Mouse (Mus musculus) myocyte (in vitro differentiated cells): Measurements from ENCODE around the gene Gm9733. TPM values are rescaled to one million over a fixed set of nuclear protein-coding genes. Genes with fewer than 3 reads are reported as not detected.
"Not testable (repeated sequence)": the region's sequence is repeated elsewhere in the genome, so short reads cannot be mapped to it uniquely, and the experiment has no call there.

Source experiments
- H3K27me3 ChIP-seq: one replicate; pipeline ENCODE4 v1.6.1; 2011; ENCODE audit not compliant: control insufficient read depth, insufficient read depth, insufficient read length
- H3K36me3 ChIP-seq: one replicate; pipeline ENCODE4 v1.6.1; 2011; ENCODE audit not compliant: control insufficient read depth, insufficient read depth
- H3K4me2 ChIP-seq: one replicate; pipeline ENCODE4 v1.6.1; 2011; ENCODE audit warnings: low read depth, control low read depth
- H3K4me3 ChIP-seq: one replicate; pipeline ENCODE4 v1.5.1; 2011; ENCODE audit warnings: mild to moderate bottlenecking, control low read depth, moderate library complexity
- H3K79me2 ChIP-seq: one replicate; pipeline ENCODE4 v1.6.1; 2011; ENCODE audit not compliant: control insufficient read depth, insufficient read depth
- H3ac ChIP-seq: one replicate; pipeline ENCODE4 v1.6.1; 2011; ENCODE audit not compliant: control insufficient read depth, insufficient read length
- CEBPB ChIP-seq: IDR thresholded peaks from 2 replicates; pipeline ENCODE4 v1.6.1; 2011; ENCODE audit warnings: mild to moderate bottlenecking, moderate library complexity; ENCODE audit not compliant: poor library complexity, insufficient read depth, severe bottlenecking
- E2F4 ChIP-seq: IDR thresholded peaks from one replicate; pipeline ENCODE4 v1.6.1; 2011; ENCODE audit warnings: mild to moderate bottlenecking, control low read depth, moderate library complexity; ENCODE audit not compliant: insufficient read depth
- MAX ChIP-seq: IDR thresholded peaks from one replicate; pipeline ENCODE4 v1.6.1; 2011; ENCODE audit warnings: low read depth, mild to moderate bottlenecking, control low read depth
- MYOD1 ChIP-seq, 3 experiments: IDR thresholded peaks; one replicate each; pipeline ENCODE4 v1.6.1; 2011; ENCODE audit warnings: control low read depth in 2 of 3, low read depth in 2 of 3, mild to moderate bottlenecking in 2 of 3, moderate library complexity in 1 of 3; ENCODE audit not compliant: insufficient read length in 2 of 3, control insufficient read depth in 1 of 3
- MYOG ChIP-seq, 3 experiments: IDR thresholded peaks; one replicate each; pipeline ENCODE4 v1.6.1; 2011; ENCODE audit warnings: control low read depth in 2 of 3, low read depth in 2 of 3, mild to moderate bottlenecking in 2 of 3; ENCODE audit not compliant: insufficient read length in 2 of 3, control insufficient read depth in 1 of 3, insufficient read depth in 1 of 3
- POLR2A ChIP-seq: IDR thresholded peaks from one replicate; pipeline ENCODE4 v1.6.1; 2011; ENCODE audit warnings: low read depth, mild to moderate bottlenecking, control low read depth, moderate library complexity; ENCODE audit not compliant: insufficient read length
- POLR2AphosphoS2 ChIP-seq: IDR thresholded peaks from one replicate; pipeline ENCODE4 v1.6.1; 2011; ENCODE audit warnings: low read depth, control low read depth; ENCODE audit not compliant: insufficient read length
- REST ChIP-seq: IDR thresholded peaks from one replicate; pipeline ENCODE4 v1.6.1; 2011; ENCODE audit warnings: mild to moderate bottlenecking, control low read depth, moderate library complexity; ENCODE audit not compliant: insufficient read depth, insufficient read length
- SRF ChIP-seq: IDR thresholded peaks from one replicate; pipeline ENCODE4 v1.6.1; 2011; ENCODE audit warnings: low read depth; ENCODE audit not compliant: control insufficient read depth, insufficient read length
- TCF12 ChIP-seq: IDR thresholded peaks from one replicate; pipeline ENCODE4 v1.6.1; 2011; ENCODE audit warnings: mild to moderate bottlenecking, control low read depth; ENCODE audit not compliant: poor library complexity, insufficient read depth, severe bottlenecking
- TCF3 ChIP-seq: IDR thresholded peaks from one replicate; pipeline ENCODE4 v1.6.1; 2011; ENCODE audit warnings: low read depth, control low read depth; ENCODE audit not compliant: insufficient read length
- USF1 ChIP-seq: IDR thresholded peaks from one replicate; pipeline ENCODE4 v1.6.1; 2011; ENCODE audit warnings: low read depth, mild to moderate bottlenecking, control low read depth, moderate library complexity
- polyA plus RNA-seq: library from polyadenylated mRNA; unstranded; fragments of >200 nt; fragmentation: generic; extraction: Trizol; gene quantifications from one replicate; pipeline ENCODE4 v1.2.1, GENCODE M21; 2012; ENCODE audit warnings: missing spikeins

Gm9733 gene
- polyA plus RNA-seq: not detected

DNA sequence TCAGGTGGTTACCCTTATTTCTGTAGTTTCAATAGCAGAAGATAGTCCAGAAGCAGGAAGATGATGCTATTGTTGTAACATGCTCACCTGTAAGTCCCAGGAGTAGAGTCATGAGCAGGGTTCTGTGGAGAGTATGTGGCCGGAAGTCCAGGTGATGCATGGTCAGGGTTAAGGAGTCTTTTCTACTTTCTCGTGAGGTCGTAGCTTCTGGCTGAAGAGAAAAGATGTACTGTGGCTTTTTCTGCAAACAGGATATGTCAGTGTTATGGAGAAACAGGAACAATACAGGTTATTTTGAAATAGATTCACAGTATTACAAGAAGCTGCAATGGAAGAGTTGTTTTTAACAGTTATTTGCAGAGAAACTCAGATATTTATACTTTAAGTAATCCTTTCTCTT is at the start of gene Gm9733:
Gm9733 (minus strand) TSS at position 240 of the 400 bp plus-strand sequence.
- TF ChIP-seq E2F4 (no peak), MAX (no peak), SRF (no peak), POLR2AphosphoS2 (no peak), TCF12 (no peak), MYOD1 (IDR thresholded peaks at IDR 0.05; ENCODE audit: control insufficient read depth in 1 of 3, insufficient read length in 2 of 3, low read depth in 2 of 3) (no peak), USF1 (no peak), REST (no peak), TCF3 (no peak), MYOG (IDR thresholded peaks at IDR 0.05; ENCODE audit: control insufficient read depth in 1 of 3, insufficient read depth in 1 of 3, insufficient read length in 2 of 3, low read depth in 2 of 3) (no peak), POLR2A (no peak), CEBPB (no peak)
- no peaks in the 10 kb centered on the region for H3K27me3 ChIP-seq
- H3K36me3 ChIP-seq: no peaks in the 10 kb centered on the region
- no peak within 1 kb of the TSS for H3K4me2 ChIP-seq
- H3K79me2 ChIP-seq: no peaks in the 10 kb centered on the region
- no peak within 1 kb of the TSS for H3ac ChIP-seq
- no peak within 1 kb of the TSS for H3K4me3 ChIP-seq

- H3ac ChIP-seq, H3K79me2 ChIP-seq, H3K4me3 ChIP-seq, H3K36me3 ChIP-seq, H3K4me2 ChIP-seq, H3K27me3 ChIP-seq: not testable (repeated sequence)
These were observed 23.6 kb upstream of the Gm9733 start for GRCm38 (mm10) chr3:15355690-15356089.

DNA sequence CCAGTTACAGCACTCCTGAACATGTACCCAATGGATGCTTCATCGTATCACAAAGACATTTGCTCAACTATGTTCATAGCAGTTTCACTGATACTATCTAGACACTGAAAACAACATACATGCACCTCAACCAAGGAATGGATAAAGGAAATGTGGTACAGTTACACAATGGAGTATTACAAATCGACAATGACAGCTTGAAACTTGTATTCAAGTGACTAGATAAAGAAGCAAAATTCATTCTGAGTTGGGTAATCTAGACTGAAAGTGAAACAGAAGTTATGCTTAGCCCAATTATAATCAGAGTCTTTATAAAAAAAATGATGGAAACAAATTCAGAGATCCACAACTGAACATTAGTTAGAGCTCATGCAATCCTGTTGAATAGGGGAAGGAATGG is 18.2 kb upstream of the Gm9733 start:
- not testable (repeated sequence) for H3K4me2 ChIP-seq, H3K4me3 ChIP-seq, H3K79me2 ChIP-seq, H3ac ChIP-seq, H3K36me3 ChIP-seq, H3K27me3 ChIP-seq

- H3K79me2 ChIP-seq, H3ac ChIP-seq, H3K4me3 ChIP-seq, H3K27me3 ChIP-seq, H3K36me3 ChIP-seq, H3K4me2 ChIP-seq: not testable (repeated sequence)
These were observed 13.5 kb upstream of the Gm9733 start for GRCm38 (mm10) chr3:15345606-15346005.

DNA sequence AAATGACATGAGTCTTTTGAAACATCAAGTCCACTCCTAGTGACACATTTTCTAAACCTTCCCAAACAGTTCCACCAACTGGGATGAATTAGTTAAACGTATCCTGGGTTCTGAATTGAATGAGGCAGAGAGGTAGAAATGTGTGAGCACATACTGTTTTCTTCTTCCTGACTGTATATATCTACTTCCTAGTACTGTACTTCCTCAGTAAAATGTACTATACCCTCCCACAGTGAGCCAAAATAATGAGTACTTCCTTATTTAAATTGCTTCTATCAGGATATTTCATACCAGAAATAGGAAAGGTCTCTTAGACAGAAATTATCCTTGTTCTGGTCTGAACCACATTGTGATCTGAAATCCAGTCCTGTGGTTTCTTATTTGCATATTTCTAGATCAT is 8.2 kb upstream of the Gm9733 start:
- Histone ChIP-seq H3K4me3 (no peak overlapping the region), H3K36me3 (no peaks in the 10 kb centered on the region), H3ac (no peak overlapping the region), H3K79me2 (no peaks in the 10 kb centered on the region), H3K27me3 (no peaks in the 10 kb centered on the region), H3K4me2 (no peak overlapping the region)
- no peak for TF ChIP-seq POLR2A
- no peak for TF ChIP-seq MAX
- no peak for TF ChIP-seq TCF12
- no peak for TF ChIP-seq CEBPB
- TF ChIP-seq TCF3: no peak
- no peak for TF ChIP-seq POLR2AphosphoS2
- no peak for TF ChIP-seq E2F4
- no peak for TF ChIP-seq SRF
- TF ChIP-seq REST: no peak
- TF ChIP-seq MYOG (IDR thresholded peaks at IDR 0.05; ENCODE audit: control insufficient read depth in 1 of 3, insufficient read depth in 1 of 3, insufficient read length in 2 of 3, low read depth in 2 of 3): no peak

DNA sequence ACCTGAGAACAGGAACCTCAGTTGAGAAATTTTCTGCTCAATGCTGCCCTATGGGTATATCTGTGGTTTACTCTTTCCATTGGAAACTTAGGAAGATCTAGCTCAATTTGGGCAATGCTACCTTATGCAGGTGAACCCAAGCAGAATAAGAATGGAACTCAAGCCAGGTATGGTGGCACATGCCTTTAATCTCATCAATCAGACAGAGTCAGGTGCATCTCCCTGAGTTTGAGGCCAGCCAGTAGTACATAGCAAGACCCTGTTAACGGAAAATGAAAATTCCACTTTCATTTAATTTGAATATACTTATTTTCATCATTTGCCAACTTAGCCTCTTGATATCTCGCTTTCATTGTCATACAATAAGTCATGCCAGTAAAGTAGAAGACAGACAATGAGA is 2.1 kb upstream of the Gm9733 start:
- TF ChIP-seq CEBPB: no peak
- no peaks in the 10 kb centered on the region for H3K79me2 ChIP-seq
- no peaks in the 10 kb centered on the region for H3K36me3 ChIP-seq
- no peak overlapping the region for H3K4me3 ChIP-seq
- no peak overlapping the region for H3ac ChIP-seq
- H3K27me3 ChIP-seq: no peaks in the 10 kb centered on the region
- H3K4me2 ChIP-seq: no peak overlapping the region

DNA sequence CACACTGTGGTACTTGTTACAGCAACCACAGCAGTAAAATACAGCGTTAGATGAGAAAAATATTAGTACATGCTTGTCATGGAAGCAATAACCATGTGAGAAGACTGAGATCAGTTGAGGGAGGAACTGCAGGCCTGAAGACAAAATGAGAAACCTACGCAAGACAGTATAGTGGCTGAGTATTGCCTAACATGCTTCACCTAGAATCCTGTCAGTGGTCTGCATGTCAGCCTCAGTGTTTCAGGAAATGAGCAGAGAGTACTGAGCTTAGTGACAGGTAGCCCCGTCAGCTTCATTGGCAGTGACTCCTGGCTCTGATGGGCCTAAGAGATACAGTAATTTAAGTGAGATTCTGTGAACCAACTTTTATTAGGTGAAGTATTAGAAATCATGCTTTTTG is 557 bp downstream of the Gm9733 start:
- Histone ChIP-seq H3K36me3 (no peaks in the 10 kb centered on the region), H3K79me2 (no peaks in the 10 kb centered on the region), H3K27me3 (no peaks in the 10 kb centered on the region), H3K4me3 (no peak overlapping the region), H3K4me2 (no peak overlapping the region), H3ac (no peak overlapping the region)
- TF ChIP-seq SRF (no peak), POLR2AphosphoS2 (no peak), E2F4 (no peak), TCF3 (no peak), MYOG (IDR thresholded peaks at IDR 0.05; ENCODE audit: control insufficient read depth in 1 of 3, insufficient read depth in 1 of 3, insufficient read length in 2 of 3, low read depth in 2 of 3) (no peak)
